Mouse (Mus musculus) brain, embryonic 14.5 days (tissue): ENCODE data around the gene Arfip1. TPM values are rescaled to one million over a fixed set of nuclear protein-coding genes. Genes with fewer than 3 reads are reported as not detected.
A peak's percentile ranks its signal among the peaks of the same experiment; 100 is the strongest.
"Not testable (repeated sequence)": the region's sequence is repeated elsewhere in the genome, so short reads cannot be mapped to it uniquely, and the experiment has no call there.

ENCODE experiments used
- DNase-seq: peaks from one replicate; pipeline ENCODE4 v3.0.0-alpha.2; 2011; ENCODE audit warnings: low read depth
- CTCF ChIP-seq: fragments of 200-500 bp; IDR thresholded peaks from 2 replicates; pipeline ENCODE4 v1.5.1; 2012; ENCODE audit warnings: inconsistent platforms, mild to moderate bottlenecking, moderate library complexity, borderline replicate concordance; ENCODE audit not compliant: insufficient read depth, insufficient read length; ENCODE audit errors: extremely low read depth
- POLR2A ChIP-seq: fragments of 200-500 bp; IDR thresholded peaks from 2 replicates; pipeline ENCODE4 v1.6.1; 2012; ENCODE audit warnings: mild to moderate bottlenecking, inconsistent platforms, borderline replicate concordance; ENCODE audit not compliant: poor library complexity, insufficient read depth, insufficient read length, severe bottlenecking; ENCODE audit errors: extremely low read depth
- polyA plus RNA-seq: library from polyadenylated mRNA; depleted of rRNA; stranded (reverse); fragments of >200 nt; gene quantifications from 2 replicates; pipeline ENCODE4 v1.2.3, GENCODE M21; 2012

The Arfip1 gene
- polyA plus RNA-seq, 1 experiment: 16.4 TPM

DNA sequence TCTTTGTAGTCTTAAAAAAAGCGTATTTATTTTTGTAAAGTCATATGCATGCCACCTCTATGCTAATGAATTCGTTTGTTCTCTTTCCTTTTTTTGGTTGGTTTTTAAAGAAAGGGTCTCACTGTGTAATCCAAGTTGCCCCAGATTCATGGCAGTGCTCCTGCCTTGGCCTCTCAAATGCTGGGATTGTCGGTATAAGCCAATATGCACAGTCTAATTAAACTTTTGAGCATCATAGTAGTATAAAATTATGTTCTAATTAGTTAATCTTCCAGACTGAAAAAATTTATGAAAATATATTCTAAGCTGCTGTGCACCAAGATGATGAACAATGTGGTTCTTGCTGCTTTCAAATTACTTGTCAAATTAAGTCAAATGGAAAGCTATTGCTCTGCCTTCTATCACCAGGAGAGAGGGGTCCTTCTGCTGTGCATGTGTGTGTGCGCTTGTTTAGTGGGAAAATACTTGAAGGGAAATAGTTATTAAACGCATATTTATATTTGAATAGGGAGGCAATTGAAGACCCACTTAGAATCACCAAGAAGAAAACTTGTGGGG lies 13.3 kb upstream of the Arfip1 start:
- peak; percentile 53 for DNase-seq
- no peak for TF ChIP-seq CTCF
- no peak for TF ChIP-seq POLR2A

GRCm38 (mm10) chr3:84594894-84595676 lies 12.7 kb upstream of the Arfip1 start:
- TF ChIP-seq CTCF: no peak
- TF ChIP-seq POLR2A: no peak
- DNase-seq: peak; percentile 65

DNA sequence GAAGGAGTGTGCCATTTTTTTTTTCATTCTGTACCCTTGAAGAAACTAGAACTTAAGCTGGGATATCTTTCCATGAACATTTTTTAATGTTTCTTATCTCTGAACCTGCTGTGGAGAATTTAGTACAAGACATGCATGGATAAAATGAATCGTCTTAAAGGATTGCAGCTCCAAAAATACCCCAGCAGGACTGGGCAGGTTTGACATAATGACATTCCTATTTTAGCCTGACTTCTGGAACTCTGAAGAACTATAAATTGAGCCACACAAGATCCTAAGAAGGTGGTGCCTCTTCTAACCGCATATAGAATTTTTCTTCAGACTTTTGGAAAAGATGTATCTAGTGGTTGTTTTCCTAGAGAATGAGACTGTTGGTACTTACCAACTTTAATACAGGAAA lies 10.8 kb upstream of the Arfip1 start, which contains the start of gene Tigd4:
Tigd4 (plus strand) TSS at position 301 of the 400 bp plus-strand sequence.
- TF ChIP-seq POLR2A: no peak
- DNase-seq: no peak

DNA sequence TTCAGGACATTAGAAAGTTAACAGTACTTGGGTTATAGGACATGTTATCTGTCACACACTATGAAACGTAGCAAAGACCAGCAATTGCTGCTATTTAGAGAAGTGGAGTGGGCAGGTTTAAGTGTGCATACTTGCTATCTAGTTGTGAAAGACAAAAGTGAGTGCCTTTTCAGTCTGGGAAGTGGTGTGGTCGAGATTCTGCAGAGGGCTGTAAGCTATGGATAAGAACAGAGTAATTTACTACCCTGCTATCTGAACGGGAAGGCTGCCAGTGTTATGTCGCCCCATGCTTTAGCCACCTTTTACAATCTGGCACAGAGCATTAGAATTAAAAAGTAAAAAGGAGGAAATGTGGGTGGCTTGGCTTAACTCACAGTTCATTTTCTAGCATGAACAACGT lies 4.3 kb upstream of the Arfip1 start:
- DNase-seq: no peak
- TF ChIP-seq POLR2A: no peak

GRCm38 (mm10) chr3:84582913-84583276 lies 470 bp upstream of the Arfip1 start:
- TF ChIP-seq CTCF: no peak
- no peak for TF ChIP-seq POLR2A
- DNase-seq: no peak

GRCm38 (mm10) chr3:84581696-84582022 lies 766 bp downstream of the Arfip1 start:
- TF ChIP-seq POLR2A: no peak
- no peak for TF ChIP-seq CTCF
- DNase-seq: no peak

DNA sequence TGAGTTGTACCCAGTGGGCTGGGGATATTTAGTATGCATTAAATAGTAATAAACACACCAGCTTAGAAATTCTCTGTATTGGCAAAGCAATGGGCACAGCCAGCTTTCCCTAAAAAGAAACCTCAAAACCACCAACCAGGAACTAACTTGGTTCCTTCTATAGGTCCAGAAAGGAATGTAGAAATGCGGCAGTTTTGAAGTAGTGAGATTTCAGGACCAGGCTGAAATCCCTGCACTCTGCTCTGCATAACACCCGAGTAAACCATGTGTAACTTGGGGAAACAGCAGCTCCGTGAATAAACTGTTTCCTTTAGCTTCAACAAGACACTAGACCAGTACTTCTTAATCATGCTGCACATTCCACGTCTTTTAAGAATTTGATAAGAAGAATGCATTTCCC lies 1.7 kb downstream of the Arfip1 start:
- TF ChIP-seq POLR2A (no peak), CTCF (no peak)
- DNase-seq: no peak

DNA sequence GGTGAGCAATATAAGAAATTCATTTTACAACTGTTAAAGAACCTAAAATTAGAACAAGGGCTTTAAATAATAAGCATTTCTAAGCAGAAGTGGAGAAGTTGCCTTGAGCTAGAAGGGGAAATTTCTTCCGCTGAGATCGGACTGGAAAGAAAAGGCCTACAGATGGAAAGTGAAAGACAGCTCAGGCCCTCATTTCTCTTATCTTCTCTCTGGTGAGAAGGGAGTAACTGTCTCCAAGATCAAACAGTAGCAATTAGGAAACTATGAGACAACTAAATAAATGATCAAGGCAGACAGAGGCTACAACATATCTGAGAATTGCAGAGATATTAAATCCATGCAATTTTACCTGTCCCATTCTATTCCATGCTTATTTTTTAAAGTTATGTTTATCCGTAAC lies 11.9 kb downstream of the Arfip1 start:
- no peak for DNase-seq
- TF ChIP-seq POLR2A (no peak), CTCF (no peak)

DNA sequence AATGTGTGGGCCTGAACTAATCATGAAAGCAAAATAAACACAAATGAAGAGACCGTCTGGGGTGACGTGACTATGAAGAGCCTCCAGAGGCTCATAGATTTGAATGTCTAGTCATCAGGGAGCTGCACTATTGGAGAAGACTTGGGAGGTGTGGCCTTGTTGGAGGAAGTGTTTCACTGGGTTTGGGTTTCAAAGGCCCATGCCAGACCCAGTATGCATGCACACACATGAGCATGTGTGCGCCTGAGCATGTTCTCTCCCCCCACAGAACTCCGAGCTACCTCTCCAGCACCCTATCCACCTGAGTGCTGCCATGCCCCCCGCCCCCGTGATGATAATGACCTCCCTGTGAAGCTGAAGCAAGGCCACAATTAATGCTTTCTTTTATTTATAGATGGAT lies 12.8 kb downstream of the Arfip1 start:
- DNase-seq: no peak
- no peak for TF ChIP-seq POLR2A
- TF ChIP-seq CTCF: no peak

DNA sequence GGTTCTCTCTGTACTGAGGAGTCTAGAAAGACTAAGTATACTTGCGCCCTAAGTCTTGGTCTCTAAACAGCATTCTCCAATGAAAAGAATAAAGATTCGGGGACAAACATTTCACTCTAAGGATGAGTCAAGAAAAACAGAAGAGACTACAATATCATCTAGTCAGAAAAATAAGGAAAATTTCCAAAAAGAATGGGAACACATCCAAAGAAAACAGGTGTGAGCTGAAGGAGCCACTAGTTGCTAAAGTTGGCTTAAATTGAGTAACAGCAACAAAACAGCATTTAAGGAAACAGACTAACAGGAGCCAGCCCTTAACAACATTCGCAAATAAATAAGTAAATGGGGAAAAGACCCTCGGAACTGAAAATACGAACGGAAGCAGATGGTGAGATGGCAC lies 13.9 kb downstream of the Arfip1 start:
- no peak for TF ChIP-seq CTCF
- no peak for TF ChIP-seq POLR2A
- peak; percentile 13 for DNase-seq

DNA sequence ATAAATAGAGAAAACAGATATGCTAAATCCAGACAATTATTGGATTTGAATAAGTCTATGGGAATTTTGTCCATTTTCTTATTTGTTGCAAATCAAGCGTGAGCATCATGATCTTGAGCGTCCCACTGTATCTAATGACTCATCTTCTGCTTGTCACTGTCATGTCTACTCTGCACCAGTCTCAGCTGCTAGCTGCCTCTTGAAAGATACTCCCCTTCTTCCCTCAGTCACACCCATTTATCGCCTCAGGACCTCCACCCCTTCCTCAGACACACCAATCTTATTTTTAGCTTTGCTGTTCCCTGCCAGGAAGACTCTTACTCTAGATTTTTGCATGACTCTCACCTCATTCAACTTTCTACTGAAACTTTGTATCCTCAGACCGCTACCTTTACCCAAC lies 19.0 kb downstream of the Arfip1 start:
- TF ChIP-seq CTCF (no peak), POLR2A (no peak)
- no peak for DNase-seq

DNA sequence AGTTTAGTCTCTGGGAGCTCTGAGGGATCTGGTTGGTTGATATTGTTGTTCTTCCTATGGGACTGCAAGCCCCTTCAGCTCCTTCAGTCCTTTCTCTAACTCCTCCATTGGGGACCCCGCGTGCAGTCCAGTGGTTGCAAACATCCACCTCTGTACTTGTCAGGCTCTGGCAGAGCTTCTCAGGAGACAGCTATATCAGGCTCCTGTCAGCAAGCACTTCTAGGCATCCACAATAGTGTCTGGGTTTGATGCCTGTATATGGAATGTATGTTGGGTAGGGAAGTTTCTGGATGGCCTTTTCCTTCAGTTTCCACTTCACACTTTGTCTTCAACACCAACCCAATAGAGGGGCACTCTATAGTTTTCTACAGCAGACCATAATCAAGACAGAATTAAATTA lies 19.5 kb downstream of the Arfip1 start:
- DNase-seq: not testable (repeated sequence)

- DNase-seq: no peak
- no peak for TF ChIP-seq CTCF
- TF ChIP-seq POLR2A: no peak
Measured at GRCm38 (mm10) chr3:84558301-84558700, 24.1 kb downstream of the Arfip1 start.

DNA sequence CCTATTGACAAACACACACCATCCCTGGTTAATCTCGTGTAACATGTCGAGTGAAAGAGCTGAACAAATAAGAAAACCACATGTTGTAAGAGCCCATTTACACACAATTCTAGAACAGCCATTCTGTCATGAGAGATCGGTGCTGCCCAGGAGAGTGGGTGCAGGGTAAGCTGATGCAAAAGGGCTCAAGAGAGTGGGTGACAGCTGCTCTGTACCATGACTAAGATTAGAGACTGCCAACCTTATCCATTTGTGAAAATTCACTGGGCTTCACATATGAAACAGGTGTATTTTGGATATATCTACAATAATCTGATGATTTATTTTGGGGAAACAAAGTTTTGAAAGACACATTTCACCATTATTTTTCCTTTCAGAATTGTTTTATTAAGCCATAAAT lies 26.6 kb downstream of the Arfip1 start:
- TF ChIP-seq POLR2A: no peak
- no peak for TF ChIP-seq CTCF
- DNase-seq: no peak
